Mouse (Mus musculus) B cell, adult 62 days (primary cell): Measurements from ENCODE around the gene Olfr1494. TPM values are rescaled to one million over a fixed set of nuclear protein-coding genes. Genes with fewer than 3 reads are reported as not detected.

Source experiments
- total RNA-seq: library from RNA; stranded (reverse); gene quantifications from 4 replicates; pipeline ENCODE4 v1.2.4, GENCODE M21; 2023

The Olfr1494 gene
- total RNA-seq, result not detected in 4 replicates

DNA sequence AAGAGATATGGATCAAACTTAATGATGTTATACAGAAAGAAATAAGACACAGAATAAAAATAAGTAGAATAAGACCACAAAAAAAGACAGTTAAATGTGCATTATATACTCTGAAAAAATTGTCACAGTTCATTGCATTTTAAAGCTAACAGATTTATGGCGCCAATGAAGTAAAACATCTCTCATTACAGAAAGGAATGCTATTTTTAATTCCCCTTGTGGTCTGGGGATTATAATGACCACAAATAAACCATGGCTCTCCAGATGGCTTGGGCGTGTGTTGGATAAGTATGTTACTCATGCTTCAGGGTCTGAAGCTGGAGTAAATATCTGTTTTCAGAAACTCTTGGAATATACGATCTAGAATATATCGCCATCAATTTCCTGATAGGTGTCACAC is at the start of gene Olfr1494:
TSS of gene Olfr1494 (plus strand) at position 301 of the 400 bp plus-strand sequence.

DNA sequence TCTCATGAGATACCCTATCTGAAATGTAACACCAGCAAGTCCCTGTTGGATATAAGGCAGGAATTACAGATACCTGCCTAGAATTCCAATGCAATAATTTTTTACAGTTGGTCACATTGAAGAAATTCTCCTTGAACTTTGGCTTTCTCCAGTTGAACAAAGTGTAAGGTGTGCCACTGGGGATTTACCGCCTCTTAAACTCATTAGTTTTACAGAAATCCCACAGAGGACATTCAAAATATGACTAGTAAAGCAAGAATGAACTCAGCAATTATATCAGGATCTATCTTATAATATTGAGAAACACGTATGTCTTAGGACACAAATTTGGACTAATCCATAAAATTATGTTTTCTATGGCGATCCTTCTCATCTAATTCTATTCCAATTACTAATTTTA is 42.6 kb upstream of the Olfr1494 start, which contains the start of gene Olfr1491:
TSS of gene Olfr1491 (plus strand) at position 301 of the 400 bp plus-strand sequence.

GRCm38 (mm10) chr19:13722978-13723377 is 16.6 kb upstream of the Olfr1494 start, which contains the start of gene Olfr1493-ps1:
Gene Olfr1493-ps1, plus strand, starts transcription at chr19:13723278.

DNA sequence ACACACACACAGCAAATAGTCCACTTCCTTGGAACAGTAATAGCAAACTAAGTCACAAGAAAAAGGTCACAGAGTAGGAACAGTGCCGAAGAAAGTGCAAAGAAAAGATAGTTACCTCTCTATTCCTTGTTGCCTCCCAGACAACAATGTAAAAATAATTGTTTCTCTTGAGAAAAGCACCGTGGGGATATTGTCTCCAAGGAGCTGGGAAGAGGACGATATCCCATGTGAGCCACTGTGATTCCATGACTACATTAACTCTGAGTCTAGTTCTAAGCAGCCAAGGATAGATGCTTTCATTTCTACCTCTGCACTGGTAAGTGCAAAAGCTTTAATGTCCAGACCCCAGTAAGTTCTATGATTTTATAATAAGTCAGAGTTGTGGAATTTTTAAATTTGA is 24.8 kb downstream of the Olfr1494 start, which contains the start of gene Olfr1495:
TSS of gene Olfr1495 (plus strand) at position 301 of the 400 bp plus-strand sequence.

GRCm38 (mm10) chr19:13777578-13777977 is 38.0 kb downstream of the Olfr1494 start, which contains the start of gene Olfr1496:
Gene Olfr1496, plus strand, starts transcription at chr19:13777878.

DNA sequence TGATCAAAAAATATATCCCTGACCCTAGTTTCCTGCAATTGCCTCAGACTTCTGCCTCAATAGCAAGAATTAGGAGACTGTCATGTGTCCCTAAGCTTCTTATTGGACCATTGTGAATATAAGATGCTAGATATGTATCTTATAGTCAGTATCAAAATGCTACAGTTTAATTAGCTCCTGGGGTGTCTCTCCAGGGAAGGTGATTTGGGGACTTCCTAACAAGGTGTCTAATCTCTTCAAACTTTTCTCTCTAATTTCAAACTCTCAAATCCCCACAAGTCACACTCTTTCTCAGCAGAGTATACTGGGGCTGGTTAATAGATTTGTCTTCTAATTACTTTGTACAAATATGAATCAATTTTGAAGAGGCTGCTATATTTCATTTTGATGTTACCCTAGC is 58.6 kb downstream of the Olfr1494 start, which contains the start of gene Olfr1497:
TSS of gene Olfr1497 (minus strand) at position 101 of the 400 bp plus-strand sequence.

Other genes starting within 250 kb of the Olfr1494 start
- not detected in 4 replicates for gene Olfr1477, start 239.2 kb upstream of the Olfr1494 start, total RNA-seq
- gene Olfr1480, start 211.8 kb upstream of the Olfr1494 start, total RNA-seq, result not detected in 4 replicates
- gene Olfr1484, start 156.2 kb upstream of the Olfr1494 start, total RNA-seq, result not detected in 4 replicates
- gene Olfr1487, start 122.4 kb upstream of the Olfr1494 start, total RNA-seq, result not detected in 4 replicates
- not detected in 4 replicates for gene Olfr1489, start 108.1 kb upstream of the Olfr1494 start, total RNA-seq
- not detected in 4 replicates for gene Olfr1490, start 88.6 kb upstream of the Olfr1494 start, total RNA-seq
- gene Olfr1491, start 42.5 kb upstream of the Olfr1494 start, total RNA-seq, result not detected in 4 replicates
- not detected in 4 replicates for gene Olfr1493-ps1, start 16.4 kb upstream of the Olfr1494 start, total RNA-seq
- gene Olfr1495, start 24.9 kb downstream of the Olfr1494 start, total RNA-seq, result not detected in 4 replicates
- not detected in 4 replicates for gene Olfr1496, start 38.1 kb downstream of the Olfr1494 start, total RNA-seq
- not detected in 4 replicates for gene Olfr1497, start 58.5 kb downstream of the Olfr1494 start, total RNA-seq
- not detected in 4 replicates for gene Olfr1499, start 79.7 kb downstream of the Olfr1494 start, total RNA-seq
- gene Olfr1500, start 90.8 kb downstream of the Olfr1494 start, total RNA-seq, result not detected in 4 replicates
- not detected in 4 replicates for gene Olfr1501, start 111.0 kb downstream of the Olfr1494 start, total RNA-seq
- not detected in 4 replicates for gene Olfr1502, start 122.1 kb downstream of the Olfr1494 start, total RNA-seq
- not detected in 4 replicates for gene Olfr1504, start 158.2 kb downstream of the Olfr1494 start, total RNA-seq
- gene Olfr1505, start 173.8 kb downstream of the Olfr1494 start, total RNA-seq, result not detected in 4 replicates